Mouse (Mus musculus): ENCODE data around the gene Espn. TPM values are rescaled to one million over a fixed set of nuclear protein-coding genes. Genes with fewer than 3 reads are reported as not detected.
A peak's percentile ranks its signal among the peaks of the same experiment; 100 is the strongest.

The Espn gene
- polyA plus RNA-seq, 1 experiment = 0.97 TPM

GRCm38 (mm10) chr4:152189071-152189470, 36.9 kb upstream of the Espn start:
- Histone ChIP-seq H3K4me1 (ENCODE audit: control insufficient read depth, insufficient read depth, low read length) (peaks cover 73% of the 10 kb centered on the region), H3K4me3 (ENCODE audit: insufficient read depth, low read length) (no peak overlapping the region), H3K27ac (ENCODE audit: insufficient read depth, low read depth, low read length) (peak overlapping the region; percentile 93)
- TF ChIP-seq CTCF (IDR thresholded peaks at IDR 0.05; ENCODE audit: low read depth, low read length) = no peak
- no peak for TF ChIP-seq POLR2A (IDR thresholded peaks at IDR 0.05; ENCODE audit: borderline replicate concordance, low read depth, low read length)

GRCm38 (mm10) chr4:152188651-152189050, 36.5 kb upstream of the Espn start:
- Histone ChIP-seq H3K4me1 (ENCODE audit: control insufficient read depth, insufficient read depth, low read length) (peaks cover 73% of the 10 kb centered on the region), H3K27ac (ENCODE audit: insufficient read depth, low read depth, low read length) (no peak overlapping the region), H3K4me3 (ENCODE audit: insufficient read depth, low read length) (no peak overlapping the region)
- no peak for TF ChIP-seq CTCF (IDR thresholded peaks at IDR 0.05; ENCODE audit: low read depth, low read length)
- TF ChIP-seq POLR2A (IDR thresholded peaks at IDR 0.05; ENCODE audit: borderline replicate concordance, low read depth, low read length) = no peak

- Histone ChIP-seq H3K4me3 (ENCODE audit: insufficient read depth, low read length) (no peak overlapping the region), H3K27ac (ENCODE audit: insufficient read depth, low read depth, low read length) (0 out of 2 replicates have a peak overlapping the region, but pooled peaks have one; percentile 16), H3K4me1 (ENCODE audit: control insufficient read depth, insufficient read depth, low read length) (peaks cover 61% of the 10 kb centered on the region)
- TF ChIP-seq POLR2A (IDR thresholded peaks at IDR 0.05; ENCODE audit: borderline replicate concordance, low read depth, low read length) = no peak
- no peak for TF ChIP-seq CTCF (IDR thresholded peaks at IDR 0.05; ENCODE audit: low read depth, low read length)
Measured at GRCm38 (mm10) chr4:152187142-152187541, 35.0 kb upstream of the Espn start.

DNA sequence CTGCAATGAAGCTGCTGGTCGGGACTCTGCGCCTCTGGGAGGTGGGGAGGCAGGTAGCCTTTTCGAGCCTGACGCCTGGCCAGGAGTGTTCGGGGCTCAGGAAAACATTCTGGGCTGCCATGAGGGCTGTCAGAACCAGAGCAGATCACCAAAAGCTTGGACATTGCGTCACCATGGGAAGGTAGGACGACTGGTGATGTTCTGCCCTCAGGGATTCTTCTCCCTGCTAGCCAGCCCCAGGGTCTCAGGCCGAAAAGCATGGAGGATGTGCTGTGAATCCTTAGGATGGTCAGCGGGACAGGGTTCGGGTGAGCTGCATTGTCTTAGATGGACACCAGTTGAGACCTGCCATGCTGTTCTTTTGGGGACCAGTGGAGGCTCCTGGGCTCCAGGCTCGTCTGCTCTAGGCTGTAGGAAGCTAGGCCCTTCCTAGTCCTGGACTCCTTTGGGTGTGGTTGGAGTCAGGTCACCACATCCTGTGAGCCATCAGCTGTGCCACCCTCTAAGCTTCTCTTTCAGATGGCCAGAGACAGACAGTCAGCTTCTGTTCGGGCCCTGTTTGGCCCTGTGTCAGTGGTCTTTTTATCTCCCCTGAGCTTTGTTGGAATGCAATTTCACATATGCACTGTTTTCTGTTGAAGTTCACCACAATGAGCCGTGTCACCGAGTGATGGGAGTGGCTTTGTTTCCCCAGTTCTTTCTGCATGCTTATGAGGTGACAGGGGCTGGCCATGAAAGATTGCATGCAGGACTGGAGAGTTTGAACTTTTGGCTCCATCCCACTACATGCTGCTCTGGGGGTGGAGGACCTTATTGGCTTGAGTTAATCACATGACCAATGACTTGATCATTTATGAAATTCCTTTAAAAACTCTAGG, 34.3 kb upstream of the Espn start:
- no peak for TF ChIP-seq POLR2A (IDR thresholded peaks at IDR 0.05; ENCODE audit: borderline replicate concordance, low read depth, low read length)
- no peak for TF ChIP-seq CTCF (IDR thresholded peaks at IDR 0.05; ENCODE audit: low read depth, low read length)
- peak overlapping the region; percentile 16; the same call in 1 of the 2 replicates for H3K27ac ChIP-seq (ENCODE audit: insufficient read depth, low read depth, low read length)

GRCm38 (mm10) chr4:152185510-152186204, 33.5 kb upstream of the Espn start:
- Histone ChIP-seq H3K27ac (ENCODE audit: insufficient read depth, low read depth, low read length) (no peak overlapping the region; the same call in 1 of the 2 replicates), H3K4me1 (ENCODE audit: control insufficient read depth, insufficient read depth, low read length) (peaks cover 48% of the 10 kb centered on the region), H3K4me3 (ENCODE audit: insufficient read depth, low read length) (no peak overlapping the region)
- TF ChIP-seq CTCF (IDR thresholded peaks at IDR 0.05; ENCODE audit: low read depth, low read length) = no peak
- TF ChIP-seq POLR2A (IDR thresholded peaks at IDR 0.05; ENCODE audit: borderline replicate concordance, low read depth, low read length) = no peak

More for the DNA sequence above, 34.3 kb upstream of the Espn start:
- no peak overlapping the region for H3K4me3 ChIP-seq (ENCODE audit: insufficient read depth, low read length)
- H3K4me1 ChIP-seq (ENCODE audit: control insufficient read depth, insufficient read depth, low read length) = peaks cover 56% of the 10 kb centered on the region

DNA sequence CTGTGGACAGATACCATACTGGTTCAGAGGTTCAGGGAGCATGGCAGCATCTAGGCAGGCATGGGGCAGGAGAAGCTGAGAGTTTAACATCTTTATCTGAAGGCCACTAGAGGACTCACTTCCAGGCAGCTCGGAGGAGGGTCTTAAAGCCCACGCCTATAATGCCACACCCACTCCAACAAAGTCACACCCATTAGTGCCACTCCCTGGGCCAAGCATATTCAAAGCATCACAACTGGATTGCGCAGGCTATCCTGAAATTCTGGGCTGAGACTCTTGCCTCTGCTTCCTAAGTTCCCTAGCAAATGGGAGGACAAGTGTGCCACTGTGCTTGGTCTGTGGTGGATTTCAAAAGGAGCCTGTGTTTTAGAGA, 33.0 kb upstream of the Espn start:
- Histone ChIP-seq H3K27ac (ENCODE audit: insufficient read depth, low read depth, low read length) (no peak overlapping the region), H3K4me3 (ENCODE audit: insufficient read depth, low read length) (no peak overlapping the region), H3K4me1 (ENCODE audit: control insufficient read depth, insufficient read depth, low read length) (peaks cover 46% of the 10 kb centered on the region)
- TF ChIP-seq POLR2A (IDR thresholded peaks at IDR 0.05; ENCODE audit: borderline replicate concordance, low read depth, low read length) (no peak), CTCF (IDR thresholded peaks at IDR 0.05; ENCODE audit: low read depth, low read length) (peak; percentile 38)

DNA sequence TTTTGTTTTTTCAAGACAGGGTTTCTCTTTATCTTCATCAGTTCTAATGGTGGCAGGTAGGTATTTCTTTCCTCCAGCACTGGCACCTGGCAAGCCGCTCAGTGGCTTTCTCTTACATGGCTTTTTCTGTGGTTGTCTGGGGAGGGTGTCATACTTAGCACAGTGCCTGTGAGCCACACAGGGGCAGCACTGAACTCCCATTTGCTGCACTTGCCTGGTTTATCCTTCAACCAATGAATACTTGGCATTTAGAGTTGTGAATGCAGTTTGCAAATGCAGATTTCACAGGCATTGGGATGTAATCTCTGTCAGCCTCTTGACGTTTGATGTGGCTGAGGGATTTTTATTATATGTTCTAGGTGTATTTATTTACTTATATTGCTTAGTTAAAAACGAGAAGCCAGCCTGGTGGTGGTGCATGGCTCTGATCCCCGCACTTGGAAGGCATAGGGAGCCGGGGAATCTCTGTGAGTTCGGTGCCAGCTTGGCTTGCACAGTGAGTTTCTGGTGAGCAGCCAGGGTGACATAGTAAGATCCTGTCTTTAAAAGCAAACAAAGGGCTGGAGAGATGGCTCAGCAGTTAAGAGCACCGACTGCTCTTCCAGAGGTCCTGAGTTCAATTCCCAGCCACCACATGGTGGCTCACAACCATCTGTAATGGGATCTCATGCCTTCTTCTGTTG, 32.3 kb upstream of the Espn start:
- Histone ChIP-seq H3K4me3 (ENCODE audit: insufficient read depth, low read length) (no peak overlapping the region), H3K27ac (ENCODE audit: insufficient read depth, low read depth, low read length) (no peak overlapping the region)
- no peak for TF ChIP-seq CTCF (IDR thresholded peaks at IDR 0.05; ENCODE audit: low read depth, low read length)
- TF ChIP-seq POLR2A (IDR thresholded peaks at IDR 0.05; ENCODE audit: borderline replicate concordance, low read depth, low read length) = no peak

GRCm38 (mm10) chr4:152182205-152182604, 30.0 kb upstream of the Espn start:
- TF ChIP-seq POLR2A (IDR thresholded peaks at IDR 0.05; ENCODE audit: borderline replicate concordance, low read depth, low read length) (no peak), CTCF (IDR thresholded peaks at IDR 0.05; ENCODE audit: low read depth, low read length) (no peak)
- peaks cover 28% of the 10 kb centered on the region for H3K4me1 ChIP-seq (ENCODE audit: control insufficient read depth, insufficient read depth, low read length)
- no peak overlapping the region for H3K4me3 ChIP-seq (ENCODE audit: insufficient read depth, low read length)
- no peak overlapping the region for H3K27ac ChIP-seq (ENCODE audit: insufficient read depth, low read depth, low read length)

More for the DNA sequence above, 32.3 kb upstream of the Espn start:
- peaks cover 42% of the 10 kb centered on the region for H3K4me1 ChIP-seq (ENCODE audit: control insufficient read depth, insufficient read depth, low read length)

DNA sequence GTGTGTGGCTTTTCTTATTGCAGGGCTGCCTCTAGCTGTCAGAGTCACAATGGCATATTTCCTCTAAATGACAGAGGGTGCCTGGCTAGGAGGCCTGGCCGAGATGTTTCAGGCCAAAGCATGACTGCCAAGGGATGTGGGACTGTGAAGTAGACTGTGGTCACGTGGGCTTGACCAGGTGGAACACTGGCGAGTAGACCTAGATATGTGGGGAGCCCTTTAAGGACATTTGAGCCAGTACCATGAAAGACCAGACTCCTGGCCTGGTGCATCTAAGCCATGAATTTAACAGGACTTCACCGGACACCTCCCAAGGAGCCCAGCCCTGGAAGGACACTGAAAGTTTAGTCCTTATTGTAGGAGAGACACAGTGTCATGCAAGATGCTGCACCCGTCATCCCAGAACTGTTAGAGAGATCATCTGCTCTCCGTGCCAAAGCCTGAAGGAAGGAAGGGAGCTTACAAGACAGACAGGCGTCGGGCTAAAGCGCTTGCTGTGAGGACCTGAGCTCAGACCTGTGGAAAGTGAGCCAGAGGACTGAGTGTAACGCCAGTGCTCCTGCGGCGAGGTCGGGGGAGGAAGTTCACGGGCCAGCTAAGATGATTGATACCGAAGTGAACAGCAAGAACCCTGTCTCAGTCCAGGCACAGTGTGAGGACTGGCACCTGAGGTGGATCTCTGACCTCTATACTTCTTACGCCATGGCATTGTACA, 27.9 kb upstream of the Espn start:
- Histone ChIP-seq H3K4me3 (ENCODE audit: insufficient read depth, low read length) (no peak overlapping the region), H3K4me1 (ENCODE audit: control insufficient read depth, insufficient read depth, low read length) (peaks cover 16% of the 10 kb centered on the region), H3K27ac (ENCODE audit: insufficient read depth, low read depth, low read length) (no peak overlapping the region)
- TF ChIP-seq POLR2A (IDR thresholded peaks at IDR 0.05; ENCODE audit: borderline replicate concordance, low read depth, low read length) = no peak
- TF ChIP-seq CTCF (IDR thresholded peaks at IDR 0.05; ENCODE audit: low read depth, low read length) = no peak

Measured in bone marrow macrophage, adult 2 months (primary cell).